Mouse (Mus musculus): ENCODE results near the gene Sarm1. TPM values are rescaled to one million over a fixed set of nuclear protein-coding genes. Genes with fewer than 3 reads are reported as not detected.

The Sarm1 gene
- 0.24 and 0.27 TPM in 2 replicates for polyA plus RNA-seq (2015; fragmentation: Nextera tagmentation; extraction: Ambion mirVana)

DNA sequence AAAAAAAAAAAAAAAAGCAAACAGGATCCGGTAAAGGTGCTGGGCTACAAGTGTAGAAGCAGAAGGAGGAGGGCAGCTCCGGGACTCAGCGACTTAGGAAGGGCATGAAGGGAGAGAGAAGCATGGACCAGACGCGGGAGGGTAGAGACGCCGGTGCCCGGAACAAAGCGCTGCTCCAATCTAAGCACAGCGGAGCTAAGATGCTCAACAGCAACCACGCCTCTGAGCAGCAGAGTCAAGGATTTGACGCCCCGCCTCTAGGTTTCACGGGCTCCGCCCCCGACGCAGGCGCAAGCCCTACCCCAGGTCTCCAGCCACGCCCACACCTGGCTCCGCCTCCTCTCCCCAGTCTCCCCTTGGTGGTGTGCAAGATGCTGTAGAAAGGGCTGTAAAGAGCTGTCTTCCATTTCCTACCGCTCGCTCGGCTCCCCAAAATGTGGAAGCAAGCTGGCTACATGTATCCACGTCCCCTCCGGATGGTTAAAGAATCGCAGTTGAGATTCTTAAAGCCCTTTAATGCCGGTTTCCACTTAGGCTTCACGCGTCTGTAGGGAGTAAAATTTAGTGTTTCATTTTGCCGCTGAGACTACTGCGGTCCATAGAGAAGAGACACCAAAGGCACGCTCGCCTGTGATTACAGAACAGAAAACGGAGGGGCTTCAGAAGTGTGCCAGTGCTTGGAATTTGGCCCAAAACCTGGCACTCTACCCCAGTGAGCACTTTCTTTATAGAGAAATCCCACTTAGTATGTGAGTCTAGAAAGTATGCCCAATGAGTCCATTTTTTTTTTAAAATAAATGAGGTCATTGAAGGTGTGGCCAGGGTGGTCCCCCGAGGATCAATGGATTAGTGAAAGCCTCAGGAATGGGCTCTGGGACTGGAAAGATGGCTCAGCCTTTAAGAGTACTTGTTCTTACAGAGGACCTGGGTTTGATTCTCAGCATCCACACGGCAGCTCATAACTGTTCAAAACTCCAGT is at the start of gene Sarm1:
TSS of gene Sarm1 (minus strand) at position 211 of the 979 bp plus-strand sequence.

DNA sequence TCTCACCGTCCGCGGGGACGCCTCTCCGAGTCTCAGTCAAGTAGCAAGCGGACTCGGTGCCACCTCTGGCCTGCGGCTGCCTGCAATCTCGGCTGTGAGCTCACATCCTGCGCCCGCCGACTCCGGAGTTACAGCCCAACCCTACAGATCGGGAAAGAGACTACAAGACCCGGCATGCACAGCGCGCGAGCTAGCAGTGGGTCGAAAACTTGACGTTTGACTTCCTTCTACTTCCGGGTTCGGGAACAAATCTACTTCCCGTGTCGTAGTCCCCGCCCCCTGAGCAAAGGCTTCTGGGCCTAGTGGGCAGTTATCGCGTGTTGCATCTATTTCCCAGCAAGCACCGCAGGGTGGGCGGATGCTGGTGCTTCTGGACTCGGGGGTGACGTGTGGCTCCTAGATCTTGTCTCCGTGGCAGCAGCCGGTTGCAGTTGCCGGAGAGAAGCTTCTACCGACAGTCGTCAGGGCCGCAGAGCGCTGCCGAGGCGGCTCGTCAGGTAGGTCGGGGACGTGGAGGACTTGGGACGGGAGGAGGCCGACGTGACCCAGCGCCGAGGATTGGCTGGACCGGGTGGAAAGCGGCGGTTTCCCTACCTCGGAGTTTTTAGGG is 38.6 kb upstream of the Sarm1 start, which contains the start of the genes Tnfaip1 and Ift20:
TSS of gene Tnfaip1 (minus strand) at position 253 of the 610 bp plus-strand sequence.
TSS of gene Ift20 (plus strand) at position 282 of the 610 bp plus-strand sequence.

GRCm38 (mm10) chr11:78512025-78512957 is 14.7 kb upstream of the Sarm1 start, which contains the start of the genes Tmem199 and Poldip2:
TSS of gene Tmem199 (minus strand) at chr11:78512172.
TSS of gene Poldip2 (plus strand) at chr11:78512193.

GRCm38 (mm10) chr11:78502909-78503650 is 5.5 kb upstream of the Sarm1 start, which contains the start of gene Sebox:
TSS of gene Sebox (plus strand) at chr11:78503447.

GRCm38 (mm10) chr11:78499004-78499403 is 1.4 kb upstream of the Sarm1 start, which contains the start of gene Vtn:
TSS of gene Vtn (plus strand) at chr11:78499091.

GRCm38 (mm10) chr11:78465568-78466180 is 31.9 kb downstream of the Sarm1 start, which contains the start of gene Slc46a1:
TSS of gene Slc46a1 (plus strand) at chr11:78465697.

Other genes with a start within 250 kb of the Sarm1 start
- gene 2610507B11Rik, start 236.0 kb downstream of the Sarm1 start, polyA plus RNA-seq (2015; fragmentation: Nextera tagmentation; extraction: Ambion mirVana) = 59.6 and 69.9 TPM in 2 replicates
- 0.21 and 0.30 TPM in 2 replicates for gene BC030499, start 206.9 kb downstream of the Sarm1 start, polyA plus RNA-seq (2015; fragmentation: Nextera tagmentation; extraction: Ambion mirVana)
- gene Spag5, start 196.2 kb downstream of the Sarm1 start, polyA plus RNA-seq (2015; fragmentation: Nextera tagmentation; extraction: Ambion mirVana) = 4.7 and 7.4 TPM in 2 replicates
- 8.1 and 10.6 TPM in 2 replicates for gene Aldoc, start 174.8 kb downstream of the Sarm1 start, polyA plus RNA-seq (2015; fragmentation: Nextera tagmentation; extraction: Ambion mirVana)
- gene Pigs, start 169.3 kb downstream of the Sarm1 start, polyA plus RNA-seq (2015; fragmentation: Nextera tagmentation; extraction: Ambion mirVana) = 41.8 and 43.6 TPM in 2 replicates
- 69.4 and 71.4 TPM in 2 replicates for gene Unc119, start 154.3 kb downstream of the Sarm1 start, polyA plus RNA-seq (2015; fragmentation: Nextera tagmentation; extraction: Ambion mirVana)
- 0.07 TPM in 1 of 2 replicates, not detected in the other for gene Foxn1, start 111.2 kb downstream of the Sarm1 start, polyA plus RNA-seq (2015; fragmentation: Nextera tagmentation; extraction: Ambion mirVana)
- gene Slc13a2, start 75.5 kb downstream of the Sarm1 start, polyA plus RNA-seq (2015; fragmentation: Nextera tagmentation; extraction: Ambion mirVana) = not detected in 2 replicates
- gene Slc46a1, start 32.1 kb downstream of the Sarm1 start, polyA plus RNA-seq (2015; fragmentation: Nextera tagmentation; extraction: Ambion mirVana) = 25.7 and 27.4 TPM in 2 replicates
- gene Vtn, start 1.3 kb upstream of the Sarm1 start, polyA plus RNA-seq (2015; fragmentation: Nextera tagmentation; extraction: Ambion mirVana) = 1.2 and 2.1 TPM in 2 replicates
- gene Sebox, start 5.7 kb upstream of the Sarm1 start, polyA plus RNA-seq (2015; fragmentation: Nextera tagmentation; extraction: Ambion mirVana) = not detected in 2 replicates
- gene Tmem199, start 14.4 kb upstream of the Sarm1 start, polyA plus RNA-seq (2015; fragmentation: Nextera tagmentation; extraction: Ambion mirVana) = 32.0 and 32.8 TPM in 2 replicates
- 81.4 and 86.2 TPM in 2 replicates for gene Poldip2, start 14.4 kb upstream of the Sarm1 start, polyA plus RNA-seq (2015; fragmentation: Nextera tagmentation; extraction: Ambion mirVana)
- 47.6 and 55.5 TPM in 2 replicates for gene Tnfaip1, start 38.6 kb upstream of the Sarm1 start, polyA plus RNA-seq (2015; fragmentation: Nextera tagmentation; extraction: Ambion mirVana)
- gene Ift20, start 38.6 kb upstream of the Sarm1 start, polyA plus RNA-seq (2015; fragmentation: Nextera tagmentation; extraction: Ambion mirVana) = 132 and 156 TPM in 2 replicates
- 43.6 and 70.8 TPM in 2 replicates for gene Tmem97, start 53.0 kb upstream of the Sarm1 start, polyA plus RNA-seq (2015; fragmentation: Nextera tagmentation; extraction: Ambion mirVana)
- gene Nlk, start 199.6 kb upstream of the Sarm1 start, polyA plus RNA-seq (2015; fragmentation: Nextera tagmentation; extraction: Ambion mirVana) = 10.1 and 10.2 TPM in 2 replicates

Data from urinary bladder, postnatal 0 days (tissue).